Mouse (Mus musculus): ENCODE results near the gene Arhgap17. TPM values are rescaled to one million over a fixed set of nuclear protein-coding genes. Genes with fewer than 3 reads are reported as not detected.

The Arhgap17 gene
- polyA plus RNA-seq, 1 experiment from 2014 or later = 21.3 TPM

DNA sequence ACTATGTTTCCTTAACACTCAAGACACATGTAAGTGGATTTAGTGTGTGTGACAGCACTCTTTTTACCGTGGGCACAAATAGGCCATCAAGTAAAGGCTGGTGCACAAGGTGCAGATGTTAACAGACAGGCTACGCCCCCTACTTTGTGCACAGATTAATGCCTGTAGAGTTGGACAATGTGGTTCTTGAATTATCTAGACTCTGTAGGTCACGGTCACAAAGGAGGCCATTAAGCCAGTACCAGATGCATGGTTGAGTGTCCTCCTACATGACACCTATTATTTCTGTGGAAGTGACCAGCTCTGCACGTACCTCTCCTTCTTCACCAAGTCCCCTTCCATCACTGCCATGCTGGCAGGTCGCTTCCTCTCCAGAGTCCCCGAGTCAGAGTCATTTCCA is 73.6 kb downstream of the Arhgap17 start:
- H3K9ac ChIP-seq (replicated peaks; ENCODE audit: low read length) = no peak overlapping the region
- H3K9me3 ChIP-seq (ENCODE audit: low read length) = no peaks in the 10 kb centered on the region
- no peaks in the 10 kb centered on the region for H3K4me1 ChIP-seq (ENCODE audit: insufficient read depth, low read length)
- H3K27me3 ChIP-seq (ENCODE audit: insufficient read depth, low read length) = no peaks in the 10 kb centered on the region
- H3K4me3 ChIP-seq (ENCODE audit: low read length) = no peak overlapping the region
- peaks cover 52% of the 10 kb centered on the region for H3K36me3 ChIP-seq (ENCODE audit: insufficient read depth, low read length)
- no peak overlapping the region for H3K4me2 ChIP-seq (replicated peaks; ENCODE audit: low read depth, low read length)
- H3K27ac ChIP-seq (ENCODE audit: low read length) = no peak overlapping the region
- 83% methylated on average over 6 of the region's 6 CpGs for WGBS
- ATAC-seq (ENCODE audit: low FRiP score, low TSS enrichment) = no peak

DNA sequence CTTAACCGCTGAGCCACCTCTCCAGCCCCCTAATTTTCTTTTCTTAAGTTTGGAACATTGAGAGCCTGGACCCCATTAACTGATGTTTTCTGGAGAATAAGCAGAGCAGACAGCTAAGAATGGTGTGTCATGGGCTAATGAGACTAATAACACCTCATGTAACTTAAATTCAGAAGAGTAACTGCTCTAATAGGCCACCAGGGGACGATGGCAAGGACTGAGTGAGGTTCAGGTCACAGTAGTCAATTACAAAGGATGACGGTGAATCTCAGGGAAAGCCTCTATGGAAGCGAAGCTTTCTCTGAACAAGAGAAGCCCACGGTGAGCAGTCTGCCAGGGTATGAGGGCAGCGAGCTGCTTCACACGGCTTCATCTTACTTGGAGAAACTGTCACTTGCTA is 74.3 kb downstream of the Arhgap17 start:
- no peak overlapping the region for H3K4me2 ChIP-seq (replicated peaks; ENCODE audit: low read depth, low read length)
- ATAC-seq (ENCODE audit: low FRiP score, low TSS enrichment) = no peak
- H3K36me3 ChIP-seq (ENCODE audit: insufficient read depth, low read length) = peaks cover 51% of the 10 kb centered on the region
- WGBS = 86% methylated on average over 7 of the region's 7 CpGs
- no peak overlapping the region for H3K4me3 ChIP-seq (ENCODE audit: low read length)
- H3K9ac ChIP-seq (replicated peaks; ENCODE audit: low read length) = no peak overlapping the region
- H3K4me1 ChIP-seq (ENCODE audit: insufficient read depth, low read length) = no peaks in the 10 kb centered on the region
- H3K9me3 ChIP-seq (ENCODE audit: low read length) = no peaks in the 10 kb centered on the region
- H3K27me3 ChIP-seq (ENCODE audit: insufficient read depth, low read length) = no peaks in the 10 kb centered on the region
- H3K27ac ChIP-seq (ENCODE audit: low read length) = no peak overlapping the region

DNA sequence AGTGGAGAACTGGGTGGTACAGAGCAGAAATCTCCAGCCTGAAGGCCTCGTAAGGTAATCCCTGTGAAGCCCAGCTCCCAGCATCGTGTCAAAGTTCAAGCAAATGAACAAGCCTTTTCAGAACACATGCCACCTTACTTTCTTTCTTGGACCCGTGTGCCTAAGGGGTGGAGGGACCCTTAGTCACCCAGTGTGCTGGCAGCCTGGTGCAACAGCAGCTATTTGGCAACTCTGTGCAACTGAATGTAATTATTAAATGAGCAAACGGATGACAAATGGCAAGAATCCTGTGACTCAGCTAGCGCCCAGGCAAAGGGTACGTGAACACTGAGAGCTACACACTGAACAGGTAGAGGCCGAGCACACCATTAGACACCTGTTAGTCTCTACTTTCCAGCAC is 75.8 kb downstream of the Arhgap17 start:
- Histone ChIP-seq H3K27ac (ENCODE audit: low read length) (no peak overlapping the region), H3K4me1 (ENCODE audit: insufficient read depth, low read length) (no peaks in the 10 kb centered on the region), H3K36me3 (ENCODE audit: insufficient read depth, low read length) (peaks cover 53% of the 10 kb centered on the region), H3K9me3 (ENCODE audit: low read length) (no peaks in the 10 kb centered on the region), H3K9ac (replicated peaks; ENCODE audit: low read length) (no peak overlapping the region), H3K4me2 (replicated peaks; ENCODE audit: low read depth, low read length) (no peak overlapping the region), H3K27me3 (ENCODE audit: insufficient read depth, low read length) (no peaks in the 10 kb centered on the region), H3K4me3 (ENCODE audit: low read length) (no peak overlapping the region)
- ATAC-seq (ENCODE audit: low FRiP score, low TSS enrichment) = no peak
- 85% methylated on average over 7 of the region's 7 CpGs for WGBS

DNA sequence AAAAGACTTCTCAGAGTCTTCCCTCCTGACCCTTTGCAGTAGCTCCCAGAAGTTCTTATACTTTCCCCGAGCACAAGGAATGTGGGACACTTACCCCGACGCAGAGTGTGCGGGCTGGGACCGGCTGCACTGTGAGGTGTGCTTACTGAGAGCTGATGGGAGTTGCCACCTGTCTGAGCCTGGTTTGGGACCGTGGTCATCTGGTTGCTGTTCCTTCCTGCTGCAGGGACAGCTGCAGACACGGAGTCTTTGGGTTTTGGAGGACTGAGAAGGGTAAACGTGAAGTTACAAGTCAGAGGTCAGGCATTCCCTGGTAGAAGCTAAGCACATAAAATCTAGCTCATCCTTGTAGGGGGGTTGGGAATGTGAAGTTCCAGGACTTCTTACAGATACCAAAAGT is 77.8 kb downstream of the Arhgap17 start:
- Histone ChIP-seq H3K36me3 (ENCODE audit: insufficient read depth, low read length) (peaks cover 53% of the 10 kb centered on the region), H3K27me3 (ENCODE audit: insufficient read depth, low read length) (no peaks in the 10 kb centered on the region), H3K4me2 (replicated peaks; ENCODE audit: low read depth, low read length) (no peak overlapping the region), H3K4me1 (ENCODE audit: insufficient read depth, low read length) (no peaks in the 10 kb centered on the region), H3K9ac (replicated peaks; ENCODE audit: low read length) (no peak overlapping the region), H3K27ac (ENCODE audit: low read length) (no peak overlapping the region), H3K9me3 (ENCODE audit: low read length) (no peaks in the 10 kb centered on the region), H3K4me3 (ENCODE audit: low read length) (no peak overlapping the region)
- 66% methylated on average over 8 of the region's 8 CpGs for WGBS
- no peak for ATAC-seq (ENCODE audit: low FRiP score, low TSS enrichment)

DNA sequence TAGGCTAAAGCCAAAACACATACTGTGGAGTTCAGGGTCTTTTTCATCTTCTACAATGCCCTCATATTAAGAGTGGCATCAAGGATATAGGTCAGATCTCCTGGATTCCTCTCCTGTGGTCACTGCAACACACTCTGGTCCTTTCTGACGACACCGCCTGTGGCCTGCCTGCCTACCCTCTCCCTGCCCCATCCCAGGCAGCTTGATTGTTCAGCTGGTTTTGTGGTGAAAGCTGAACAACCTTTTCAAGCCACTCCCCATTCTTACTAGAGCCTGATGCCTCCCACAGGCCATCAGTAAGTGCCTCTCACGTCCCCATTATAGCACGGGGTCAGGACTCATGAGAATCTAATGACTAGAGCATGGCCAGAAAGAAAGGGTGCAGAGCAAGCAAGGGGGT is 80.5 kb downstream of the Arhgap17 start:
- H3K27ac ChIP-seq (ENCODE audit: low read length) = 0 out of 2 replicates have a peak overlapping the region, but pooled peaks have one; percentile 21
- peaks cover 50% of the 10 kb centered on the region for H3K36me3 ChIP-seq (ENCODE audit: insufficient read depth, low read length)
- H3K4me3 ChIP-seq (ENCODE audit: low read length) = no peak overlapping the region
- H3K9ac ChIP-seq (replicated peaks; ENCODE audit: low read length) = no peak overlapping the region
- ATAC-seq (ENCODE audit: low FRiP score, low TSS enrichment) = no peak
- H3K4me2 ChIP-seq (replicated peaks; ENCODE audit: low read depth, low read length) = no peak overlapping the region
- no peaks in the 10 kb centered on the region for H3K27me3 ChIP-seq (ENCODE audit: insufficient read depth, low read length)
- no peaks in the 10 kb centered on the region for H3K4me1 ChIP-seq (ENCODE audit: insufficient read depth, low read length)
- 54% methylated on average over 4 of the region's 4 CpGs for WGBS
- H3K9me3 ChIP-seq (ENCODE audit: low read length) = no peaks in the 10 kb centered on the region

DNA sequence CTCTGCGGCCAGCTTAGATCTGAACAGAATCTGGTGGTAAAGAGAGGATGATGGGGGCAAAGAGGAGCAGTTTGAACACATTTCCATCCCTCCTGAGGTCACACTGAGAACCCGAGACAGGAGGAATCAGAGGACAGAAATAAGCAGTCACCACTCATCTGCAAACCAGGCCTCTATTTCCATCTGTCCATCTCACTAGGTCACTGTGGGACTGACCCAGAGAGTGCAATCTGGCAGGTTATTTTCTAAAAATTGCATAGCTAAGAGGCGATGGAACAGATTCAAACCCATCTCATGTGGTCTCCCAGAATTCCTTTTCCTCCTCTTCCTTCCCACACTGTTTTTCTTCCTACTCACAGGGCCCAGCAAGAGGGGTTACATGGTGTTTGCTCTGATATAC is 81.8 kb downstream of the Arhgap17 start:
- Histone ChIP-seq H3K9ac (replicated peaks; ENCODE audit: low read length) (no peak overlapping the region), H3K4me1 (ENCODE audit: insufficient read depth, low read length) (no peaks in the 10 kb centered on the region), H3K4me2 (replicated peaks; ENCODE audit: low read depth, low read length) (no peak overlapping the region), H3K27me3 (ENCODE audit: insufficient read depth, low read length) (no peaks in the 10 kb centered on the region), H3K36me3 (ENCODE audit: insufficient read depth, low read length) (peaks cover 41% of the 10 kb centered on the region), H3K9me3 (ENCODE audit: low read length) (no peaks in the 10 kb centered on the region), H3K4me3 (ENCODE audit: low read length) (no peak overlapping the region), H3K27ac (ENCODE audit: low read length) (no peak overlapping the region)
- no peak for ATAC-seq (ENCODE audit: low FRiP score, low TSS enrichment)
- WGBS = 87% methylated on average over 3 of the region's 3 CpGs

DNA sequence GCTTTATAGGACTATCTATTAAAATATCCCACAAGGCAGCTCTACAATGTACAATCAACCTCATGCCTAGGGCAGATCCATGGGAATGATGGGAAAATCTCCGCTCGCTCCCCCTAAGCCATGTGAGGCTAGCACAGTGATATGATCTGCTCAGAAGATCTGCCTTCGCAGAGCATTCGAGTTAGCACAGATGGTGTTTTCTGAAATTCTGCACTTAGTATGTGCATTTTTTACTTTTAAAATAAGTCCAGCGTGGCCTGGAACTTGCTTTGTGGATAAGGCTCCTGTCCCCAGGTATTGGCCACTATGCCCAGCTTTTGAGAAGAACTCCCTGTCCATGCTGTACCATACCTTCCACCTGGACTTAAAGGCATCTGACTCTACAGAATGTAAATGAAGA is 83.8 kb downstream of the Arhgap17 start:
- WGBS = 96% methylated on average over 5 of the region's 5 CpGs
- no peaks in the 10 kb centered on the region for H3K27me3 ChIP-seq (ENCODE audit: insufficient read depth, low read length)
- no peak overlapping the region for H3K4me3 ChIP-seq (ENCODE audit: low read length)
- no peaks in the 10 kb centered on the region for H3K4me1 ChIP-seq (ENCODE audit: insufficient read depth, low read length)
- H3K36me3 ChIP-seq (ENCODE audit: insufficient read depth, low read length) = peaks cover 29% of the 10 kb centered on the region
- no peak overlapping the region for H3K9ac ChIP-seq (replicated peaks; ENCODE audit: low read length)
- no peak overlapping the region for H3K4me2 ChIP-seq (replicated peaks; ENCODE audit: low read depth, low read length)
- H3K9me3 ChIP-seq (ENCODE audit: low read length) = no peaks in the 10 kb centered on the region
- no peak overlapping the region for H3K27ac ChIP-seq (ENCODE audit: low read length)
- no peak for ATAC-seq (ENCODE audit: low FRiP score, low TSS enrichment)

DNA sequence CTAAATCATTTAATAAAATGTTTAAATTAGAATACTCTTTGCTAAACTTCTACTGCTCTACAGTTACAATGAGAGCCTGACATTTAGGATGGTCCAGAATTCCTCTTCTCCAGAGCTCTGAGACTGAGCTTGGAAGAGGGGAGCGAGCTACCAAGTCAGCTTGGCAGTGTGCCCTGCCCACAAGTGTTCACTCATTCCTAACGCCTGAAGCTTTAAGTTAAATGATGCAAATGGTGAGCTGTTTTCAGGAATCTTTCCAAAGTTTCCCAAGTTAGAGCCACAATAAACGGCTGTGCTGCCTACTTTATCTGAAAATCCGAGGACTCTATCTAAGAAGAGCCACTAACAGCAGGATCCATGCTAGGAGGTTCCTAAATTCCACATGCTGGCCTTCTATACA is 85.9 kb downstream of the Arhgap17 start:
- Histone ChIP-seq H3K27me3 (ENCODE audit: insufficient read depth, low read length) (no peaks in the 10 kb centered on the region), H3K27ac (ENCODE audit: low read length) (no peak overlapping the region), H3K4me2 (replicated peaks; ENCODE audit: low read depth, low read length) (no peak overlapping the region), H3K4me3 (ENCODE audit: low read length) (no peak overlapping the region), H3K9me3 (ENCODE audit: low read length) (no peaks in the 10 kb centered on the region), H3K9ac (replicated peaks; ENCODE audit: low read length) (no peak overlapping the region), H3K36me3 (ENCODE audit: insufficient read depth, low read length) (peaks cover 29% of the 10 kb centered on the region), H3K4me1 (ENCODE audit: insufficient read depth, low read length) (no peaks in the 10 kb centered on the region)
- WGBS = 86% methylated on average over 4 of the region's 4 CpGs
- ATAC-seq (ENCODE audit: low FRiP score, low TSS enrichment) = no peak

DNA sequence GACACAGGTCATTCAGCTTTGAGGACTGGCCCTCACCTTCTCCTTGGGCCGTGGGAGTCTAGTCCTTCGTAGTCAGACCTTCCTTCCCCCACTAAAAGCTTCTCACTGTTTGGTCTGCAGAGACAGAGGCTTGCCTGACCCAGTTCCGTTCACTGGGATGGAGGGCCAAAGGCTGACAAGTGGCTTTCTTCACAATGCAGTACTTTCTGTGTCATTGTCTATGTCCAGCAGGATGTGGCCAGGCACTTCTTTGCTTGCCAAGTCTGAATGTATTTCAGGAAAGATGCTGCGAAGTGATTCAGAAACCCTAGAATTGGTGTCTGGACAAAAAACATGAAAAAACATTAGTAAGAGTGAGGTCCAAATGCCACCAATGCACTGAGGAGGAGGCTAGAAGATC is 89.9 kb downstream of the Arhgap17 start:
- no peaks in the 10 kb centered on the region for H3K4me1 ChIP-seq (ENCODE audit: insufficient read depth, low read length)
- WGBS = 85% methylated on average over 4 of the region's 4 CpGs
- H3K9ac ChIP-seq (replicated peaks; ENCODE audit: low read length) = no peak overlapping the region
- H3K27me3 ChIP-seq (ENCODE audit: insufficient read depth, low read length) = no peaks in the 10 kb centered on the region
- H3K4me3 ChIP-seq (ENCODE audit: low read length) = no peak overlapping the region
- no peak for ATAC-seq (ENCODE audit: low FRiP score, low TSS enrichment)
- no peaks in the 10 kb centered on the region for H3K9me3 ChIP-seq (ENCODE audit: low read length)
- peaks cover 14% of the 10 kb centered on the region for H3K36me3 ChIP-seq (ENCODE audit: insufficient read depth, low read length)
- H3K27ac ChIP-seq (ENCODE audit: low read length) = no peak overlapping the region
- H3K4me2 ChIP-seq (replicated peaks; ENCODE audit: low read depth, low read length) = no peak overlapping the region

DNA sequence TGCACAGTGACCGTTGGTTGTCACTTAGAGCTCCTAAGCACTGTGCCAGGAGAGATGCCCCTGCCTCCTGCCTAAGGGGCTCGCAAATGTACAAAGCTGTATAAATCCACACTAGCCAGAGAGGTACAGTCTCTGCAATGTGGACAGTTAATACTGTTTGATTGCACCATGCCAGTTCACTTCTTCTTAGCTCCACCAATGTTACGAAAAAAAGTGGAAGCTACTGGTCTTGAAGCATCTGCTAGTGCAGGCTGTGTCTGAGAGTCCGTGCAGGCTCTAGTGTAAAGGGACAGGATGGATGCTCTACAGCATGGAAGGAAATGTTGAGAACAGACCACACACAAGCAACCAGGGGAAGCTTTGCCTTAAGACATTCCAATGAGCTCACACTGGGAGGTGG is 93.1 kb downstream of the Arhgap17 start:
- no peaks in the 10 kb centered on the region for H3K4me1 ChIP-seq (ENCODE audit: insufficient read depth, low read length)
- no peaks in the 10 kb centered on the region for H3K27me3 ChIP-seq (ENCODE audit: insufficient read depth, low read length)
- no peak overlapping the region for H3K9ac ChIP-seq (replicated peaks; ENCODE audit: low read length)
- H3K4me2 ChIP-seq (replicated peaks; ENCODE audit: low read depth, low read length) = no peak overlapping the region
- H3K36me3 ChIP-seq (ENCODE audit: insufficient read depth, low read length) = peaks cover 14% of the 10 kb centered on the region
- H3K27ac ChIP-seq (ENCODE audit: low read length) = no peak overlapping the region
- ATAC-seq (ENCODE audit: low FRiP score, low TSS enrichment) = no peak
- H3K4me3 ChIP-seq (ENCODE audit: low read length) = no peak overlapping the region
- H3K9me3 ChIP-seq (ENCODE audit: low read length) = no peaks in the 10 kb centered on the region
- 85% methylated on average over 4 of the region's 4 CpGs for WGBS

DNA sequence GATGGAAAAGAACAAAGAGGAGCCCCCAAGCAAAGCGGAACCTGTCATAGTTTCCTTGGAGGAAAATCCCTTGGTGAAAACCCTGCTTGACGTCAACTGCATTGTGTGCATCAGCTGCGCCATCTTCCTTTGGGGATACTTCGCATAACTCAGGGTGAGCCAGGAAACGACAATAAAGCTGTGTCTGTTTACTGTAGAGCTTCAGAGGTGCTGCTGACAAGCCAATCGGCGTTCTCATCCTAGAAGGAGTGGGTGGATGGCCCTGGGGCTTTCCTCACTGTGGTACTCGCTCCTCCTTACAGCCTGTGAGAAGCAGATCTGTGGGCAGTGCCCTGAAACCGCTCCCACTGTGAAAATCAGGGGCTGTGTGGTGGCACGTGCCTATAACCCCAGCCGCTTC is 96.7 kb downstream of the Arhgap17 start:
- Histone ChIP-seq H3K27me3 (ENCODE audit: insufficient read depth, low read length) (no peaks in the 10 kb centered on the region), H3K36me3 (ENCODE audit: insufficient read depth, low read length) (peaks cover 2% of the 10 kb centered on the region; the same call in 1 of the 2 replicates), H3K4me3 (ENCODE audit: low read length) (no peak overlapping the region), H3K4me1 (ENCODE audit: insufficient read depth, low read length) (no peaks in the 10 kb centered on the region), H3K9ac (replicated peaks; ENCODE audit: low read length) (no peak overlapping the region), H3K9me3 (ENCODE audit: low read length) (no peaks in the 10 kb centered on the region), H3K27ac (ENCODE audit: low read length) (no peak overlapping the region), H3K4me2 (replicated peaks; ENCODE audit: low read depth, low read length) (no peak overlapping the region)
- WGBS = 64% methylated on average over 11 of the region's 11 CpGs
- ATAC-seq (ENCODE audit: low FRiP score, low TSS enrichment) = no peak
